27 mouse cellular contexts compared by ENCODE assay signal in genomic region chr2:91252512-91252911, GRCm38 (mm10). TPM values are rescaled to one million over a fixed set of nuclear protein-coding genes. Genes with fewer than 3 reads are reported as not detected.
DNase-seq lines count a peak whose midpoint lies in the region; ATAC-seq lines count a peak whose summit lies in the region.
"Had no signal": no experiment of that assay in that cellular context is flagged by ENCODE, and none has a peak within 500 bp of the region (broad histone marks: within the 10 kb centered on the region; RNA-seq: fewer than 3 reads in every experiment).

No protein-coding gene starts in this region.

- peak overlapping the region; percentile 30; the same call in 1 of the 2 replicates for H3K27ac ChIP-seq in heart, embryonic 11.5 days (ENCODE audit: low read depth, low read length)
- peak overlapping the region; percentile 38 to 53 for H3K27ac ChIP-seq in heart, embryonic 14.5 days (replicated peaks in 1 of 2; ENCODE audit: control insufficient read depth in 1 of 2, insufficient read depth in 1 of 2, low read depth in 2 of 2, low read length in 2 of 2)
- H3K27ac ChIP-seq in heart, embryonic 16.5 days (ENCODE audit: low read length), result peak overlapping the region; percentile 46
- H3K27ac ChIP-seq in forebrain, embryonic 12.5 days, result no peak overlapping the region
- H3K27ac ChIP-seq: embryonic facial prominence, embryonic 12.5 days; embryonic facial prominence, embryonic 15.5 days; forebrain, embryonic 15.5 days; hindbrain, embryonic 14.5 days; hindbrain, postnatal 0 days had no signal

- DNase-seq in heart, adult 11 months, result peak; percentile 62
- DNase-seq in heart, postnatal 4 days, result no peak
- no peak for DNase-seq in heart, postnatal 14 days
- no peak for DNase-seq in heart, adult 8-10 months (ENCODE audit: low spot score)
- DNase-seq: adrenal gland, postnatal 10 days; B cell, adult 2 months; cerebellum, adult 18-20 months; cerebellum, adult 9-10 months; cerebellum, postnatal 25 days; gastrocnemius, postnatal 10 days; gastrocnemius, postnatal 36 days; kidney, adult 2 months; kidney, postnatal 10 days had no signal

- no peaks in the 10 kb centered on the region for H3K9me3 ChIP-seq in heart, embryonic 11.5 days (replicated peaks; ENCODE audit: control insufficient read depth, low read length)
- H3K9me3 ChIP-seq in heart, embryonic 14.5 days (ENCODE audit: control insufficient read depth, low read length), result no peaks in the 10 kb centered on the region
- H3K9me3 ChIP-seq in heart, embryonic 16.5 days (replicated peaks; ENCODE audit: control insufficient read depth, low read length), result no peaks in the 10 kb centered on the region
- H3K9me3 ChIP-seq in forebrain, embryonic 12.5 days, result no peaks in the 10 kb centered on the region
- H3K9me3 ChIP-seq: embryonic facial prominence, embryonic 12.5 days; embryonic facial prominence, embryonic 15.5 days; forebrain, embryonic 15.5 days; G1E had no signal

- H3K27me3 ChIP-seq in heart, embryonic 11.5 days (ENCODE audit: control insufficient read depth, insufficient read depth, low read length), result peaks cover 23% of the 10 kb centered on the region
- H3K27me3 ChIP-seq in heart, embryonic 14.5 days (ENCODE audit: control insufficient read depth, insufficient read depth, low read length), result peaks cover 10% of the 10 kb centered on the region
- peaks cover 5% of the 10 kb centered on the region; the same call in 1 of the 2 replicates for H3K27me3 ChIP-seq in heart, embryonic 16.5 days (ENCODE audit: control insufficient read depth, insufficient read depth, low read length)
- peaks cover 44% of the 10 kb centered on the region for H3K27me3 ChIP-seq in forebrain, embryonic 12.5 days
- H3K27me3 ChIP-seq: Patski had no signal

- WGBS in heart, embryonic 11.5 days (ENCODE audit: insufficient replicate concordance), result 34% methylated on average over 4 of the region's 4 CpGs
- 43% methylated on average over 4 of the region's 4 CpGs for WGBS in heart, embryonic 14.5 days
- WGBS in heart, embryonic 16.5 days, result 46% methylated on average over 4 of the region's 4 CpGs
- WGBS in forebrain, embryonic 12.5 days, result 64% methylated on average over 4 of the region's 4 CpGs

- no peak for ATAC-seq in heart, embryonic 11.5 days (replicated peaks; ENCODE audit: insufficient number of reproducible peaks, low FRiP score, low TSS enrichment)
- ATAC-seq in heart, embryonic 14.5 days (ENCODE audit: insufficient number of reproducible peaks, insufficient read depth, low FRiP score, low read depth), result no peak
- no peak for ATAC-seq in heart, embryonic 16.5 days (replicated peaks; ENCODE audit: extremely low read depth, insufficient read depth, low FRiP score)
- no peak for ATAC-seq in forebrain, embryonic 12.5 days (ENCODE audit: low FRiP score)
- ATAC-seq: forebrain, embryonic 15.5 days; hindbrain, postnatal 0 days; inflammation-experienced regulatory T-cells, adult 6 months; intestine, embryonic 16.5 days; Patski had no signal

- intact Hi-C loops in heart, postnatal 14 days (cut with DNase I), result no loop called here

- H3K4me2 ChIP-seq in heart, embryonic 11.5 days, result no peak overlapping the region
- no peak overlapping the region for H3K4me2 ChIP-seq in heart, embryonic 14.5 days (ENCODE audit: low read length)
- H3K4me2 ChIP-seq in heart, embryonic 16.5 days (ENCODE audit: low read depth, low read length), result no peak overlapping the region
- H3K4me2 ChIP-seq in forebrain, embryonic 12.5 days, result no peak overlapping the region
- H3K4me2 ChIP-seq: embryonic facial prominence, embryonic 12.5 days; embryonic facial prominence, embryonic 15.5 days; forebrain, embryonic 15.5 days; hindbrain, embryonic 14.5 days had no signal

- peaks cover 18% of the 10 kb centered on the region for H3K4me1 ChIP-seq in heart, embryonic 11.5 days (ENCODE audit: control insufficient read depth, insufficient read depth, low read length)
- H3K4me1 ChIP-seq in heart, embryonic 14.5 days (ENCODE audit: control insufficient read depth in 2 of 2, insufficient read depth in 2 of 2, low read length in 2 of 2), result peaks cover 10 to 23% of the 10 kb centered on the region in 2 experiments
- H3K4me1 ChIP-seq in heart, embryonic 16.5 days (ENCODE audit: control insufficient read depth, insufficient read depth, low read length), result peaks cover 12% of the 10 kb centered on the region; the same call in 1 of the 2 replicates
- peaks cover 27% of the 10 kb centered on the region for H3K4me1 ChIP-seq in forebrain, embryonic 12.5 days

- H3K4me3 ChIP-seq in heart, embryonic 11.5 days (ENCODE audit: low read depth, low read length), result no peak overlapping the region
- no peak overlapping the region for H3K4me3 ChIP-seq in heart, embryonic 14.5 days (ENCODE audit: control insufficient read depth in 1 of 2, insufficient read depth in 1 of 2, low read depth in 1 of 2, low read length in 2 of 2)
- H3K4me3 ChIP-seq in heart, embryonic 16.5 days (ENCODE audit: low read length), result no peak overlapping the region
- no peak overlapping the region for H3K4me3 ChIP-seq in forebrain, embryonic 12.5 days (replicated peaks)
- H3K4me3 ChIP-seq: embryonic facial prominence, embryonic 12.5 days; embryonic facial prominence, embryonic 15.5 days; forebrain, embryonic 15.5 days had no signal

- H3K36me3 ChIP-seq in heart, embryonic 11.5 days (ENCODE audit: control insufficient read depth, insufficient read depth, low read length), result no peaks in the 10 kb centered on the region
- no peaks in the 10 kb centered on the region for H3K36me3 ChIP-seq in heart, embryonic 14.5 days (ENCODE audit: control insufficient read depth, insufficient read depth, low read length)
- no peaks in the 10 kb centered on the region for H3K36me3 ChIP-seq in heart, embryonic 16.5 days (ENCODE audit: control insufficient read depth, insufficient read depth)
- no peaks in the 10 kb centered on the region for H3K36me3 ChIP-seq in forebrain, embryonic 12.5 days (replicated peaks)
- H3K36me3 ChIP-seq: embryonic facial prominence, embryonic 12.5 days; embryonic facial prominence, embryonic 15.5 days; forebrain, embryonic 15.5 days; G1E had no signal

- no peak overlapping the region for H3K9ac ChIP-seq in heart, embryonic 11.5 days (ENCODE audit: low read depth, low read length)
- peak overlapping the region; percentile 41; the same call in 1 of the 2 replicates for H3K9ac ChIP-seq in heart, embryonic 14.5 days (ENCODE audit: low read length)
- H3K9ac ChIP-seq in heart, embryonic 16.5 days (ENCODE audit: low read length), result no peak overlapping the region
- H3K9ac ChIP-seq in forebrain, embryonic 12.5 days, result no peak overlapping the region
- H3K9ac ChIP-seq: embryonic facial prominence, embryonic 12.5 days; embryonic facial prominence, embryonic 15.5 days; forebrain, embryonic 15.5 days; hindbrain, embryonic 14.5 days had no signal

RNA-seq across cellular contexts. Expression of gene Pacsin3, which starts 3.2 kb away (rescaled TPM):
- total RNA-seq in heart, postnatal 4 days (2021), result 10 to 100 TPM; 90.5 to 99.5 TPM
- 18.6 and 19.5 TPM in 2 replicates for polyA plus RNA-seq in heart, embryonic 11.5 days (2014; fragmentation: Nextera tagmentation; extraction: Ambion mirVana)
- 100 to 1,000 TPM; 106 to 109 TPM for total RNA-seq in heart, postnatal 14 days (2021)
- polyA plus RNA-seq in heart, embryonic 14.5 days (2014; fragmentation: Nextera tagmentation; extraction: Ambion mirVana), result 38.2 and 39.6 TPM in 2 replicates
- 100 to 1,000 TPM; 168 to 198 (median 178) TPM for total RNA-seq in heart, adult 8-10 months (2022)
- polyA plus RNA-seq in heart, embryonic 16.5 days (2015; fragmentation: Nextera tagmentation; extraction: Ambion mirVana), result 60.4 and 64.0 TPM in 2 replicates
- polyA plus RNA-seq in forebrain, embryonic 12.5 days (2016; fragmentation: Nextera tagmentation; extraction: Ambion mirVana), result 28.1 and 29.1 TPM in 2 replicates
- total RNA-seq: common myeloid progenitor, adult 5-6 weeks had no signal

RNA-seq across cellular contexts. Expression of gene Arfgap2, which starts 12.3 kb away (rescaled TPM):
- 10 to 100 TPM; 64.1 to 67.4 TPM for total RNA-seq in heart, postnatal 4 days (2021)
- 56.7 and 64.1 TPM in 2 replicates for polyA plus RNA-seq in heart, embryonic 11.5 days (2014; fragmentation: Nextera tagmentation; extraction: Ambion mirVana)
- 10 to 100 TPM; 59.2 to 62.4 TPM for total RNA-seq in heart, postnatal 14 days (2021)
- polyA plus RNA-seq in heart, embryonic 14.5 days (2014; fragmentation: Nextera tagmentation; extraction: Ambion mirVana), result 59.2 and 65.8 TPM in 2 replicates
- 10 to 100 TPM; 53.7 to 61.8 (median 55.7) TPM for total RNA-seq in heart, adult 8-10 months (2022)
- 64.9 and 68.9 TPM in 2 replicates for polyA plus RNA-seq in heart, embryonic 16.5 days (2015; fragmentation: Nextera tagmentation; extraction: Ambion mirVana)
- 93.2 and 97.1 TPM in 2 replicates for polyA plus RNA-seq in forebrain, embryonic 12.5 days (2016; fragmentation: Nextera tagmentation; extraction: Ambion mirVana)

RNA-seq across cellular contexts. Expression of gene Ddb2, which starts 15.7 kb away (rescaled TPM):
- 1 to 10 TPM; 5.0 to 5.1 TPM for total RNA-seq in heart, postnatal 4 days (2021)
- polyA plus RNA-seq in heart, embryonic 11.5 days (2014; fragmentation: Nextera tagmentation; extraction: Ambion mirVana), result 7.3 and 8.3 TPM in 2 replicates
- total RNA-seq in heart, postnatal 14 days (2021), result 1 to 10 TPM; 4.6 to 6.3 TPM
- polyA plus RNA-seq in heart, embryonic 14.5 days (2014; fragmentation: Nextera tagmentation; extraction: Ambion mirVana), result 7.0 and 8.3 TPM in 2 replicates
- total RNA-seq in heart, adult 8-10 months (2022), result 1 to 10 TPM; 1.7 to 4.2 (median 3.3) TPM
- polyA plus RNA-seq in heart, embryonic 16.5 days (2015; fragmentation: Nextera tagmentation; extraction: Ambion mirVana), result 11.5 and 11.7 TPM in 2 replicates
- polyA plus RNA-seq in forebrain, embryonic 12.5 days (2016; fragmentation: Nextera tagmentation; extraction: Ambion mirVana), result 10.3 TPM in 2 replicates

RNA-seq across cellular contexts. Expression of gene Acp2, which starts 49.8 kb away (rescaled TPM):
- 10 to 100 TPM; 21.0 to 21.8 TPM for total RNA-seq in heart, postnatal 4 days (2021)
- 19.0 and 20.3 TPM in 2 replicates for polyA plus RNA-seq in heart, embryonic 11.5 days (2014; fragmentation: Nextera tagmentation; extraction: Ambion mirVana)
- total RNA-seq in heart, postnatal 14 days (2021), result 10 to 100 TPM; 18.1 to 19.7 TPM
- polyA plus RNA-seq in heart, embryonic 14.5 days (2014; fragmentation: Nextera tagmentation; extraction: Ambion mirVana), result 21.9 and 22.7 TPM in 2 replicates
- 10 to 100 TPM; 14.3 to 17.5 (median 16.7) TPM for total RNA-seq in heart, adult 8-10 months (2022)
- 15.0 and 19.2 TPM in 2 replicates for polyA plus RNA-seq in heart, embryonic 16.5 days (2015; fragmentation: Nextera tagmentation; extraction: Ambion mirVana)
- 33.2 and 33.9 TPM in 2 replicates for polyA plus RNA-seq in forebrain, embryonic 12.5 days (2016; fragmentation: Nextera tagmentation; extraction: Ambion mirVana)

RNA-seq across cellular contexts. Expression of gene Nr1h3, which starts 49.9 kb away (rescaled TPM):
- total RNA-seq in heart, postnatal 4 days (2021), result 1 to 10 TPM; 1.6 to 2.7 TPM
- polyA plus RNA-seq in heart, embryonic 11.5 days (2014; fragmentation: Nextera tagmentation; extraction: Ambion mirVana), result 2.5 and 2.8 TPM in 2 replicates
- total RNA-seq in heart, postnatal 14 days (2021), result 10 to 100 TPM in 1 of 2 experiments, 1 to 10 TPM in 1; 8.6 to 11.8 TPM
- polyA plus RNA-seq in heart, embryonic 14.5 days (2014; fragmentation: Nextera tagmentation; extraction: Ambion mirVana), result 2.2 and 2.6 TPM in 2 replicates
- total RNA-seq in heart, adult 8-10 months (2022), result 10 to 100 TPM; 15.6 to 31.0 (median 22.5) TPM
- 4.4 and 4.8 TPM in 2 replicates for polyA plus RNA-seq in heart, embryonic 16.5 days (2015; fragmentation: Nextera tagmentation; extraction: Ambion mirVana)
- 1.4 TPM in 2 replicates for polyA plus RNA-seq in forebrain, embryonic 12.5 days (2016; fragmentation: Nextera tagmentation; extraction: Ambion mirVana)
